Mouse (Mus musculus) hindlimb bud, embryonic 11.5 days (tissue): ENCODE data around the gene Gorasp2.

Experiments used
- DNase-seq: peaks from one replicate; pipeline ENCODE4 v3.0.0-alpha.2; 2012; ENCODE audit warnings: low read depth, low spot score; ENCODE audit errors: extremely low spot score

Gorasp2 gene

GRCm38 (mm10) chr2:70736008-70736407 lies 74.6 kb downstream of the Gorasp2 start:
- no peak for DNase-seq

GRCm38 (mm10) chr2:70741901-70742300 lies 80.5 kb downstream of the Gorasp2 start:
- DNase-seq, result no peak

- DNase-seq, result no peak
These were observed 81.2 kb downstream of the Gorasp2 start for GRCm38 (mm10) chr2:70742588-70742987.

GRCm38 (mm10) chr2:70751655-70752054 lies 90.3 kb downstream of the Gorasp2 start:
- no peak for DNase-seq

- DNase-seq, result no peak
These were observed 90.8 kb downstream of the Gorasp2 start for GRCm38 (mm10) chr2:70752149-70752548.
